Mouse (Mus musculus) midbrain, embryonic 13.5 days (tissue): ENCODE results near the gene Prtn3. TPM values are rescaled to one million over a fixed set of nuclear protein-coding genes. Genes with fewer than 3 reads are reported as not detected.

Experiments used
- microRNA-seq: library from miRNA; unstranded; fragments of <30 nt; microRNA quantifications from one replicate; pipeline ENCODE4, GENCODE M21; 2016
- polyA plus RNA-seq: library from polyadenylated mRNA; unstranded; fragments of >200 nt; fragmentation: Nextera tagmentation; extraction: Ambion mirVana; gene quantifications from 2 replicates; pipeline ENCODE4 v1.2.1, GENCODE M21; 2015

The Prtn3 gene
- polyA plus RNA-seq, 1 experiment from 2014 or later: 14.9 TPM

Small RNAs within 50 kb of the gene (microRNA-seq; reads per million reads assigned to microRNA genes)
- not detected for gene Mir6910

Other genes with a start within 250 kb of the Prtn3 start
- gene Shc2, start 236.6 kb upstream of the Prtn3 start, polyA plus RNA-seq: 18.4 and 20.5 TPM in 2 replicates
- gene Odf3l2, start 228.7 kb upstream of the Prtn3 start, polyA plus RNA-seq: 0.27 TPM in 1 of 2 replicates, not detected in the other
- 0.50 and 0.90 TPM in 2 replicates for gene Madcam1, start 209.9 kb upstream of the Prtn3 start, polyA plus RNA-seq
- 80.8 and 84.1 TPM in 2 replicates for gene Tpgs1, start 205.1 kb upstream of the Prtn3 start, polyA plus RNA-seq
- 109 and 110 TPM in 2 replicates for gene Cdc34, start 192.3 kb upstream of the Prtn3 start, polyA plus RNA-seq
- 1.4 and 1.7 TPM in 2 replicates for gene Gzmm, start 185.5 kb upstream of the Prtn3 start, polyA plus RNA-seq
- gene Bsg, start 170.0 kb upstream of the Prtn3 start, polyA plus RNA-seq: 564 and 608 TPM in 2 replicates
- gene Hcn2, start 157.8 kb upstream of the Prtn3 start, polyA plus RNA-seq: 0.18 and 0.43 TPM in 2 replicates
- 38.5 and 43.9 TPM in 2 replicates for gene Polrmt, start 127.9 kb upstream of the Prtn3 start, polyA plus RNA-seq
- gene Fgf22, start 119.4 kb upstream of the Prtn3 start, polyA plus RNA-seq: 1.1 and 1.3 TPM in 2 replicates
- gene Rnf126, start 107.5 kb upstream of the Prtn3 start, polyA plus RNA-seq: 71.5 and 82.3 TPM in 2 replicates
- gene Fstl3, start 97.2 kb upstream of the Prtn3 start, polyA plus RNA-seq: 0.63 and 1.1 TPM in 2 replicates
- not detected in 2 replicates for gene Prss57, start 83.5 kb upstream of the Prtn3 start, polyA plus RNA-seq
- gene Palm, start 80.9 kb upstream of the Prtn3 start, polyA plus RNA-seq: 246 and 261 TPM in 2 replicates
- gene Misp, start 53.5 kb upstream of the Prtn3 start, polyA plus RNA-seq: 0.36 and 0.85 TPM in 2 replicates
- gene Ptbp1, start 20.0 kb upstream of the Prtn3 start, polyA plus RNA-seq: 106 and 116 TPM in 2 replicates
- gene Plppr3, start 158 bp downstream of the Prtn3 start, polyA plus RNA-seq: 426 and 432 TPM in 2 replicates
- gene Elane, start 11.8 kb downstream of the Prtn3 start, polyA plus RNA-seq: not detected in 2 replicates
- gene Cfd, start 16.4 kb downstream of the Prtn3 start, polyA plus RNA-seq: not detected in 2 replicates
- gene Med16, start 34.4 kb downstream of the Prtn3 start, polyA plus RNA-seq: 62.9 and 69.1 TPM in 2 replicates
- 17.5 and 34.1 TPM in 2 replicates for gene Gm26602, start 36.4 kb downstream of the Prtn3 start, polyA plus RNA-seq
- 2.2 and 2.3 TPM in 2 replicates for gene Kiss1r, start 42.5 kb downstream of the Prtn3 start, polyA plus RNA-seq
- 231 TPM in 2 replicates for gene R3hdm4, start 46.7 kb downstream of the Prtn3 start, polyA plus RNA-seq
- 3.8 and 3.9 TPM in 2 replicates for gene Arid3a, start 52.6 kb downstream of the Prtn3 start, polyA plus RNA-seq
- gene Wdr18, start 85.7 kb downstream of the Prtn3 start, polyA plus RNA-seq: 76.7 and 78.4 TPM in 2 replicates
- 0.24 and 0.57 TPM in 2 replicates for gene Grin3b, start 96.2 kb downstream of the Prtn3 start, polyA plus RNA-seq
- 13.7 and 16.7 TPM in 2 replicates for gene Tmem259, start 109.9 kb downstream of the Prtn3 start, polyA plus RNA-seq
- 29.5 and 37.1 TPM in 2 replicates for gene Cnn2, start 114.1 kb downstream of the Prtn3 start, polyA plus RNA-seq
- 5.4 and 5.8 TPM in 2 replicates for gene Abca7, start 122.0 kb downstream of the Prtn3 start, polyA plus RNA-seq
- 1.5 and 1.6 TPM in 2 replicates for gene Arhgap45, start 142.2 kb downstream of the Prtn3 start, polyA plus RNA-seq
- 159 and 174 TPM in 2 replicates for gene Polr2e, start 165.3 kb downstream of the Prtn3 start, polyA plus RNA-seq
- 498 and 532 TPM in 2 replicates for gene Gpx4, start 172.7 kb downstream of the Prtn3 start, polyA plus RNA-seq
- 13.4 and 15.3 TPM in 2 replicates for gene Sbno2, start 231.1 kb downstream of the Prtn3 start, polyA plus RNA-seq
- 17.7 and 20.7 TPM in 2 replicates for gene Stk11, start 241.3 kb downstream of the Prtn3 start, polyA plus RNA-seq